Mouse (Mus musculus) cortical plate, adult 2 months (tissue): ENCODE results near the gene Gm21976.

Experiments used
- CTCF ChIP-seq: fragments of 200-500 bp; IDR thresholded peaks from 2 replicates; pipeline ENCODE4 v1.5.1; 2011; ENCODE audit warnings: mild to moderate bottlenecking, control low read depth, low read length; ENCODE audit not compliant: insufficient read depth; ENCODE audit errors: extremely low read depth
- POLR2A ChIP-seq: fragments of 200-500 bp; IDR thresholded peaks from 2 replicates; pipeline ENCODE4 v1.6.1; 2011; ENCODE audit warnings: mild to moderate bottlenecking, low read length, control low read depth; ENCODE audit not compliant: insufficient read depth; ENCODE audit errors: extremely low read depth

DNA sequence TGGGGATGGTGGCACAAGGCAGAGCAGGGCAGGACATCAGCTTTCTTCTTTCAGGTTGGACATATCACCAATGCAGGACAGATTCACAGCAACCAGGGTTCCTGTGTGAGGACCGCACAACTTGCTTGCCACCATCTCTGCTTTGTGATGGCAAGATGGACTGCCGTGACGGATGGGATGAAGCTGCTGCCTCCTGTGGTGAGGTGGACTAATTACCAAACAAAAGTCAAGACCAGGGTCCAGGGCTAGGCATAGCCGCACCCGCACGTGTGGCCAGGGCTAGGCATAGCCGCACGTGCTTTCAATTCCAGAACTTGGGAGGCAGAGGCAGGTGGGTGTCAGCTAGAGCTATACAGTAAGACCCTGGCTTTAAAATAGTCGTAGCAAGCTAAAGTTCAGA is 25.6 kb downstream of the Gm21976 start:
- TF ChIP-seq CTCF (no peak), POLR2A (no peak)
